Mouse (Mus musculus): ENCODE results near the gene Entpd3. TPM values are rescaled to one million over a fixed set of nuclear protein-coding genes. Genes with fewer than 3 reads are reported as not detected.

Entpd3 gene
- polyA plus RNA-seq, 1 experiment from 2014 or later, result not detected

DNA sequence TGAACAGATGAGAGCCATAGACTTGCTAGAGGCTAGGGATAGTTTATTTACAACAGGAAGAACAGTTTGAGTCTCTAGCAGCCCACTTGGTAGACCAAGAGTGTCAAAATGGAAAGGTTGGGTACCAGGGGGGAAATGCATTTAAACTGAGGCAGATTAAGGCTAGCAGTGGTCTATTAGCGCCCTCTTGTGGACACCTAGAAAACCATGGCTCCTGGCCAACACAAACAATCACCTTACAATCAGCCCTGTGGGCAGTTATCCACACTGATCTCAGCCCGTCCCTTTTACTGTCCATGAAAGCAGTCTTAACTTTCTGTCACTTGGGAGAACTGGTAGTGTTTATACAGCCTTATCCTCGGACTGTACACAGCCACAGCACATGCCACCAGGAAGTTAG is 42.9 kb upstream of the Entpd3 start:
- H3K27ac ChIP-seq (ENCODE audit: low read depth), result no peak overlapping the region
- DNase-seq (peak; percentile 76), ATAC-seq (peak; percentile 25; the same call in 1 of the 2 replicates)
- no peak overlapping the region for H3K9ac ChIP-seq (replicated peaks)
- H3K4me1 ChIP-seq (ENCODE audit: insufficient read depth), result peaks cover 3% of the 10 kb centered on the region; the same call in 1 of the 2 replicates
- H3K4me2 ChIP-seq (ENCODE audit: low read depth, low read length), result no peak overlapping the region
- TF ChIP-seq EP300 (IDR thresholded peaks at IDR 0.05; ENCODE audit: low read depth) (no peak), CTCF (IDR thresholded peaks at IDR 0.05; ENCODE audit: low read depth) (peak; percentile 96)
- peaks cover 21% of the 10 kb centered on the region for H3K36me3 ChIP-seq (replicated peaks; ENCODE audit: insufficient read depth, low read length)
- no peaks in the 10 kb centered on the region for H3K27me3 ChIP-seq (ENCODE audit: insufficient read depth, low read length)
- WGBS (ENCODE audit: insufficient replicate concordance), result 1% methylated on average over 3 of the region's 3 CpGs
- H3K9me3 ChIP-seq (ENCODE audit: low read length), result no peaks in the 10 kb centered on the region
- H3K4me3 ChIP-seq (ENCODE audit: low read depth, low read length), result no peak overlapping the region

DNA sequence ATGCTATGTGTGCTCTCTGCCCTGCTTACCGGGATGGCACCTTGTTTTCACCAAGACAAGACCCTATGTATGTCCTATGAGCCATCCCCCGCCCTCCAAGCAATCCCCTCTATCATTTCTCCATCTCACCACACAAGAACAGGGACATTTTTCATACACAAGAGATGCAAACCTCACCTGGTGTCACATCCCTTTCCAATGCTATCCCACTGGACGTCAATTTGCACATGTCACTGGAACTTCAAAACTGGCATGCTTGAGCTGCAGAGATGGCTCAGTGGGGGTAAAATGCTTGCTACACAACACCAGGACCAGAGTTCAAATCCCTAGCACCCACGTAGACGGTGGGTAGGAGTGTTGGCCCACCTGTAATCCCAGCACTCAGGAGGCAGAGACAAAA is 41.6 kb upstream of the Entpd3 start:
- ATAC-seq (no peak), DNase-seq (no peak)
- Histone ChIP-seq H3K27me3 (ENCODE audit: insufficient read depth, low read length) (no peaks in the 10 kb centered on the region), H3K9me3 (ENCODE audit: low read length) (no peaks in the 10 kb centered on the region), H3K27ac (ENCODE audit: low read depth) (no peak overlapping the region), H3K4me1 (ENCODE audit: insufficient read depth) (no peaks in the 10 kb centered on the region; the same call in 1 of the 2 replicates), H3K36me3 (replicated peaks; ENCODE audit: insufficient read depth, low read length) (peaks cover 21% of the 10 kb centered on the region), H3K4me3 (ENCODE audit: low read depth, low read length) (no peak overlapping the region), H3K9ac (replicated peaks) (no peak overlapping the region), H3K4me2 (ENCODE audit: low read depth, low read length) (no peak overlapping the region)
- TF ChIP-seq EP300 (IDR thresholded peaks at IDR 0.05; ENCODE audit: low read depth) (no peak), CTCF (IDR thresholded peaks at IDR 0.05; ENCODE audit: low read depth) (no peak)
- WGBS (ENCODE audit: insufficient replicate concordance), result 77% methylated on average over 5 of the region's 5 CpGs

DNA sequence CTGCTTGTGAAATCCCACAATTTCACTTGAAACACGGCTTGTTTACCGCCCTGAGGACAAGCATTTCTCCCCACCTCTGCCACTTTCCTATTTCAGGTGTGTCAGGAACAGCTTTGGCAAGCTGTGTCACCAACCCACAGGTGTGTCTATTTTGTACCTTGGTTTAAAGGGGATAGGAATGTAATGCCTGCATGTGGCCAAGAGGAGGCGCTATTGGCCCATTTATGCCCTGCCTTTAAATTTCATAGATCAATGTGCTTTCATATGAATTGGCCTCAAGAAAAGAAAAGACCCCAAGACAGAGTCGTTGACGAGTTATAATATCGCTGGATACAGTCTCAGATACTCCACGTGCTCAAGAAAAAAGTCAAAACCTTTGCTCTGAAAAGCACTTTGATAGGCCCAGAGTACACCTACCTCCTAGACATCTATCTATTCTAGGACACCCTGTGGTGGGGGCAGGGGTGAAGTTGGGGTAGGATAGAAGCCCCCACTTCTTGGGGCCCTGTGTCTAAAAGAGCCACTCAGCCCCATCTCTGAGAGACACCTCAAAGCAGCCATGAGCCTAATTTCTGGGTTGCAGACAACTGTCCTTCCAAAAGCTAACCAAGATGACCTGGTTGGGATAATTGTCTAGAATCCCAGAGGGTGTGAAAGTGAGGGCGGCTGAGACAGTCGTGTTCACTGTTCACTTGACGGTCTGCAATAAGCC is 38.3 kb upstream of the Entpd3 start:
- Histone ChIP-seq H3K4me3 (ENCODE audit: low read depth, low read length) (no peak overlapping the region), H3K4me2 (ENCODE audit: low read depth, low read length) (no peak overlapping the region), H3K27ac (ENCODE audit: low read depth) (no peak overlapping the region), H3K36me3 (replicated peaks; ENCODE audit: insufficient read depth, low read length) (no peaks in the 10 kb centered on the region), H3K9me3 (ENCODE audit: low read length) (0 out of 2 replicates have a peak, but pooled peaks cover 1% of the 10 kb centered on the region), H3K4me1 (ENCODE audit: insufficient read depth) (no peaks in the 10 kb centered on the region), H3K9ac (replicated peaks) (no peak overlapping the region), H3K27me3 (ENCODE audit: insufficient read depth, low read length) (no peaks in the 10 kb centered on the region)
- 32% methylated on average over 10 of the region's 10 CpGs for WGBS (ENCODE audit: insufficient replicate concordance)
- TF ChIP-seq EP300 (IDR thresholded peaks at IDR 0.05; ENCODE audit: low read depth) (no peak), CTCF (IDR thresholded peaks at IDR 0.05; ENCODE audit: low read depth) (peak; percentile 79)
- no peak for ATAC-seq
- peak; percentile 50 for DNase-seq

DNA sequence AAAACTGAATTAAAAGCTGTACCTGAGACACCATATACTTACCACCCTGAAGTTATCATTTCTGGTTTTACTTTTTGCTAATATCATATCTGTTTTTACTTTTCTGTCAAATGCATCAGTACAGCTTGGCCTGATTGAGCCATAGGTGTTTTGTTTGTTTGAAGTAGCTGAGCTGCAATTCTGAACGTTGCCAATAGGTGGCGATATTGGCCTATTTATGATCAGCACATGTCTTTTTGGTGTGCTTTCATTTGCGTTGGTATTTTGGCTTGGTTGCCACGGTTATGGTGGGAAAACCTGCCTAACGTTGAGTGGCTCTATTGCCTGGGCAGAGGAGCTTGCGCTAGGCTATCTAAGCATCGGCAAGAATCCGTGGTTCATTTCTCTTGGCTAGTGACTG is 37.6 kb upstream of the Entpd3 start:
- H3K27me3 ChIP-seq (ENCODE audit: insufficient read depth, low read length), result no peaks in the 10 kb centered on the region
- H3K36me3 ChIP-seq (replicated peaks; ENCODE audit: insufficient read depth, low read length), result no peaks in the 10 kb centered on the region
- no peak overlapping the region for H3K4me2 ChIP-seq (ENCODE audit: low read depth, low read length)
- H3K9me3 ChIP-seq (ENCODE audit: low read length), result peaks cover 8% of the 10 kb centered on the region; the same call in 1 of the 2 replicates
- ATAC-seq, result peak; percentile 59
- TF ChIP-seq EP300 (IDR thresholded peaks at IDR 0.05; ENCODE audit: low read depth) (no peak), CTCF (IDR thresholded peaks at IDR 0.05; ENCODE audit: low read depth) (peak; percentile 96)
- no peak overlapping the region for H3K27ac ChIP-seq (ENCODE audit: low read depth)
- H3K4me3 ChIP-seq (ENCODE audit: low read depth, low read length), result no peak overlapping the region
- 9% methylated on average over 8 of the region's 8 CpGs for WGBS (ENCODE audit: insufficient replicate concordance)
- DNase-seq, result peak; percentile 87
- H3K9ac ChIP-seq (replicated peaks), result no peak overlapping the region
- no peaks in the 10 kb centered on the region for H3K4me1 ChIP-seq (ENCODE audit: insufficient read depth)

DNA sequence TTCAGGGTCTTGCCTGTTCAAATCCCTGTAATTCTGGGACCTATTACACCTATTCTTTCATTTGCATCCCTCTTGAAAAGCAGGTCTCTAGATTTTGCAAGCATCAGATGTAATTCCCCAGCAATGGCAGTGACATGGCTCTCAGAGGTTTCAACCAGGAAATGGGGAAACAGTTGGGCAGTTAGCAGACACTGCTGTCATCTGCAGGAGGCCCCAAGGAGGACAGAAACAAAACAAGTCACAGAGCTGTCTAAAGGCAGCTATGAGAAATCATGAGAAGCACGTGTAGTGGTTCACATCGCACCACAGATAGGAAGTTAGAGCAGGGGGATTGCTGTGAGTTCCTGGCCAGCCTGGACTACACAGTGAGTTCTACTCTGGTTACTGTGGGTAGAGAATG is 35.2 kb upstream of the Entpd3 start:
- WGBS (ENCODE audit: insufficient replicate concordance), result 52% methylated on average over 2 of the region's 2 CpGs
- no peak overlapping the region for H3K4me2 ChIP-seq (ENCODE audit: low read depth, low read length)
- DNase-seq, result no peak
- H3K4me3 ChIP-seq (ENCODE audit: low read depth, low read length), result no peak overlapping the region
- H3K36me3 ChIP-seq (replicated peaks; ENCODE audit: insufficient read depth, low read length), result no peaks in the 10 kb centered on the region
- H3K4me1 ChIP-seq (ENCODE audit: insufficient read depth), result no peaks in the 10 kb centered on the region
- ATAC-seq, result no peak
- peaks cover 8% of the 10 kb centered on the region; the same call in 1 of the 2 replicates for H3K9me3 ChIP-seq (ENCODE audit: low read length)
- no peak overlapping the region for H3K9ac ChIP-seq (replicated peaks)
- no peaks in the 10 kb centered on the region for H3K27me3 ChIP-seq (ENCODE audit: insufficient read depth, low read length)
- H3K27ac ChIP-seq (ENCODE audit: low read depth), result no peak overlapping the region
- no peak for TF ChIP-seq EP300 (IDR thresholded peaks at IDR 0.05; ENCODE audit: low read depth)
- no peak for TF ChIP-seq CTCF (IDR thresholded peaks at IDR 0.05; ENCODE audit: low read depth)

DNA sequence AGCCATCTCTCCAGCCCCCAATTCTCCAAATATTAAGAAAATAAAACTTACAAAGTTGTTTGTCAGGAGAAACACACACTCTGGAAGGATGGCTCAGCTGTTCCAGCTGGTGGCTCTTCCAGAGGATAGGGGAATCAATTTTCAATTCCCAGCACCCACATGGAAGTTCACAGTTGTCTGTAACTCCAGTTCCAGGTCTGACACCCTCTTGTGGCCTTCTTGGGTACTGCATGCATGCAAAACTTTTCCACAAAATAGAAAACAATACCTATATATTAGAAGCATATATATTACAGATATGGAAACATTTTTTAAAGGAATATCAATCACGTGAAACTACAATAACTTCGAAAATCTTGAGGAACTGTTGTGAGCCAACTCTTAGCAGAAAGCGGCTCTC is 27.8 kb upstream of the Entpd3 start:
- Histone ChIP-seq H3K9ac (replicated peaks) (no peak overlapping the region), H3K4me3 (ENCODE audit: low read depth, low read length) (no peak overlapping the region), H3K27ac (ENCODE audit: low read depth) (no peak overlapping the region), H3K4me2 (ENCODE audit: low read depth, low read length) (no peak overlapping the region), H3K27me3 (ENCODE audit: insufficient read depth, low read length) (no peaks in the 10 kb centered on the region), H3K36me3 (replicated peaks; ENCODE audit: insufficient read depth, low read length) (no peaks in the 10 kb centered on the region), H3K9me3 (ENCODE audit: low read length) (peaks cover 3% of the 10 kb centered on the region; the same call in 1 of the 2 replicates), H3K4me1 (ENCODE audit: insufficient read depth) (no peaks in the 10 kb centered on the region)
- 71% methylated on average over 3 of the region's 3 CpGs for WGBS (ENCODE audit: insufficient replicate concordance)
- no peak for ATAC-seq
- DNase-seq, result peak; percentile 33
- TF ChIP-seq CTCF (IDR thresholded peaks at IDR 0.05; ENCODE audit: low read depth), result peak; percentile 74
- no peak for TF ChIP-seq EP300 (IDR thresholded peaks at IDR 0.05; ENCODE audit: low read depth)

Measured in liver, postnatal 0 days (tissue).